Mouse (Mus musculus) liver, embryonic 14.5 days (tissue): ENCODE results near the gene Tomm40. TPM values are rescaled to one million over a fixed set of nuclear protein-coding genes. Genes with fewer than 3 reads are reported as not detected.
A peak's percentile ranks its signal among the peaks of the same experiment; 100 is the strongest.

Experiments
- ATAC-seq: fragments of 200-750 bp; cut with Nextera tagmentation; 2 replicates; pipeline ENCODE4 v1.8.0; 2017; ENCODE audit warnings: moderate number of reproducible peaks, mild to moderate bottlenecking, moderate library complexity; ENCODE audit not compliant: insufficient read depth
- DNase-seq, 3 experiments: peaks; one replicate each; pipeline ENCODE4 v3.0.0-alpha.2; 2012 to 2013; ENCODE audit warnings: low read depth in 3 of 3, low spot score in 3 of 3
- H3K27ac ChIP-seq: fragments of 300-500 bp; sonication (generic); 2 replicates; pipeline ENCODE4 v1.5.1; 2014; ENCODE audit warnings: moderate library complexity, mild to moderate bottlenecking, control low read depth, inconsistent platforms
- H3K27me3 ChIP-seq: fragments of 300-500 bp; sonication (generic); 2 replicates; pipeline ENCODE4 v1.6.1; 2014; ENCODE audit warnings: mild to moderate bottlenecking, low read length, moderate library complexity; ENCODE audit not compliant: control insufficient read depth, insufficient read depth
- H3K36me3 ChIP-seq: fragments of 300-500 bp; sonication (generic); replicated peaks from 2 replicates; pipeline ENCODE4 v1.6.1; 2014; ENCODE audit warnings: low read depth; ENCODE audit not compliant: control insufficient read depth, insufficient read depth
- H3K4me1 ChIP-seq, 2 experiments: fragments of 200-500 bp in 1 of 2; fragments of 300-500 bp in 1 of 2; sonication (generic) in 1 of 2; replicated peaks; 2 replicates each; pipeline ENCODE4 v1.6.1; 2012 to 2014; ENCODE audit warnings: antibody characterized with exemption in 1 of 2, inconsistent platforms in 1 of 2, low read length in 1 of 2; ENCODE audit not compliant: control insufficient read depth in 2 of 2, insufficient read depth in 2 of 2
- H3K4me2 ChIP-seq: fragments of 300-500 bp; sonication (generic); 2 replicates; pipeline ENCODE4 v1.6.1; 2014; ENCODE audit warnings: low read depth, mild to moderate bottlenecking, control low read depth, moderate library complexity
- H3K4me3 ChIP-seq, 2 experiments: fragments of 200-500 bp in 1 of 2; fragments of 300-500 bp in 1 of 2; sonication (generic) in 1 of 2; 2 replicates each; pipeline ENCODE4 v1.5.1; 2012 to 2014; ENCODE audit warnings: low read depth in 2 of 2, low read length in 2 of 2, mild to moderate bottlenecking in 2 of 2, control low read depth in 1 of 2, inconsistent platforms in 1 of 2, moderate library complexity in 1 of 2; ENCODE audit not compliant: insufficient read depth in 1 of 2
- H3K9ac ChIP-seq: fragments of 300-500 bp; sonication (generic); replicated peaks from 2 replicates; pipeline ENCODE4 v1.6.1; 2014; ENCODE audit warnings: mild to moderate bottlenecking, control low read depth, moderate library complexity
- H3K9me3 ChIP-seq: fragments of 300-500 bp; sonication (generic); 2 replicates; pipeline ENCODE4 v1.6.1; 2016; ENCODE audit warnings: low read length, mixed read lengths; ENCODE audit not compliant: control insufficient read depth
- CTCF ChIP-seq: IDR thresholded peaks from 2 replicates; pipeline ENCODE4 v1.5.1; 2016; ENCODE audit warnings: antibody characterized with exemption, low read depth, control low read depth
- EP300 ChIP-seq: IDR thresholded peaks from 2 replicates; pipeline ENCODE4 v1.6.1; 2016; ENCODE audit warnings: antibody characterized with exemption, low read depth
- WGBS: fragments of 180-500 bp; shearing (Covaris S2); extraction: QIAGEN DNeasy Blood & Tissue Kit; methylation state at CpG from one replicate; pipeline ENCODE4 v1.1.7; 2014; ENCODE audit not compliant: insufficient replicate concordance; 5-methylcytosine and 5-hydroxymethylcytosine counted together
- polyA plus RNA-seq, 2 experiments: library from polyadenylated mRNA; depleted of rRNA in 1 of 2; stranded (reverse) in 1 of 2; unstranded in 1 of 2; fragments of >200 nt; fragmentation: Nextera tagmentation in 1 of 2; extraction: Ambion mirVana in 1 of 2; gene quantifications; 2 replicates each; pipeline versions ENCODE4 v1.2.1 to v1.2.3; 2012 to 2014

Tomm40 gene
- polyA plus RNA-seq, 2 experiments = 57.3 to 58.2 TPM

DNA sequence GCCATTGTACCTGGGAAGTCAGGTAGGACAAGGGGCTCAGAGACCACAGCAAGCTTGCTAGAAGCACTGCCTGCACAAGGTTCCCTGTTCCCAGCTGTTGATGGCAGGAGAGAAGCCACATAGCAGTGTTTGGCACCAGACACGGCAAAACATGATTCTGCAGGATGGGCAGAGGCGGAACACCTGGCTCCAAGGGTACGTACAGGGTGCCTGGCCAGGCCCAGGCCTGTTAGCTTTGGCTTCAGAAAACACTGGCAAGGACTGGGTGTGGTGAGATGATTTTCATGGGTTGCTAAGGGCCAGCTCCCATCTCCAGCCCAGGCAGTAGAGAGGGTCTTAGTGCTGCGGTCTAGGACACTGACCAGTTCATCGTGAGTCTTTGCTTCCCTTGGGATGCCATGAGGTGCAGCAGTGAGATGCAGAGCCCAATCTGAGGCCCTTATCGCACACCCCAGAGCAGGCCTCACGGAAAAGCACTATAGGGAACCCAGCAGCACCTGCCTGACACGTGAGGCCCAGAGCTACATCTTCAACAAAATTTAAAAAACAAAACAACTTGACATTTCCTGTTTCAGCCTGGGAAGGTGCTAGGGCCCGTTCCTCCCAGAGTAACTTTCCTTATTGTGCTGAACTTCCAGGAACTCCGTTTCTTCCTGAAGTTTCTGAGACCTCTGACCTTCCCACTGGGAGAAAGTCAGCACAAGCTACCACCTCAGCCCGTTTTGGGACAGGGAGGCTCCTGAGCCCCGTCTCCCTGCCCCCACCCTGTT lies 14.8 kb downstream of the Tomm40 start:
- Histone ChIP-seq H3K27ac (no peak overlapping the region; the same call in 1 of the 2 replicates), H3K36me3 (peaks cover 11% of the 10 kb centered on the region), H3K4me2 (peak overlapping the region; percentile 16; the same call in 1 of the 2 replicates), H3K4me1 (peaks cover 8 to 29% of the 10 kb centered on the region in 2 experiments), H3K9ac (no peak overlapping the region), H3K4me3 (no peak overlapping the region), H3K27me3 (no peaks in the 10 kb centered on the region), H3K9me3 (no peaks in the 10 kb centered on the region)
- TF ChIP-seq EP300 (no peak), CTCF (no peak)
- WGBS = 48% methylated on average over 12 of the region's 12 CpGs
- DNase-seq = no peak
- ATAC-seq = peak; percentile 17; the same call in 1 of the 2 replicates

DNA sequence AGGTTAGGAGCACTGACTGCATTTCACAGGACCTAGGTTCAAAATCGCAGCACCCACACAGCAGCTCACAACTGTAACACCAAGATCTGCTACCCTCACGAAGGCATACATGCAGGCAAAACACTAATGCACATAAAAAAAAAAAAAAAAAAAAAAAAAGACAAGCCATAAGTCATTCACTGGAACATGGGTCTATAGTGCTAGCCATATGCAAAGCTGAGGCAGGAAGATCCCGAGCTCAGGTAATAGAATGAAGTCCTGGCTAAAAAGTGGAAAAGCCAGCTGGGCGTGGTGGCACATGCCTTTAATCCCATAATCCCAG lies 15.4 kb downstream of the Tomm40 start:
- H3K9me3 ChIP-seq = no peaks in the 10 kb centered on the region

DNA sequence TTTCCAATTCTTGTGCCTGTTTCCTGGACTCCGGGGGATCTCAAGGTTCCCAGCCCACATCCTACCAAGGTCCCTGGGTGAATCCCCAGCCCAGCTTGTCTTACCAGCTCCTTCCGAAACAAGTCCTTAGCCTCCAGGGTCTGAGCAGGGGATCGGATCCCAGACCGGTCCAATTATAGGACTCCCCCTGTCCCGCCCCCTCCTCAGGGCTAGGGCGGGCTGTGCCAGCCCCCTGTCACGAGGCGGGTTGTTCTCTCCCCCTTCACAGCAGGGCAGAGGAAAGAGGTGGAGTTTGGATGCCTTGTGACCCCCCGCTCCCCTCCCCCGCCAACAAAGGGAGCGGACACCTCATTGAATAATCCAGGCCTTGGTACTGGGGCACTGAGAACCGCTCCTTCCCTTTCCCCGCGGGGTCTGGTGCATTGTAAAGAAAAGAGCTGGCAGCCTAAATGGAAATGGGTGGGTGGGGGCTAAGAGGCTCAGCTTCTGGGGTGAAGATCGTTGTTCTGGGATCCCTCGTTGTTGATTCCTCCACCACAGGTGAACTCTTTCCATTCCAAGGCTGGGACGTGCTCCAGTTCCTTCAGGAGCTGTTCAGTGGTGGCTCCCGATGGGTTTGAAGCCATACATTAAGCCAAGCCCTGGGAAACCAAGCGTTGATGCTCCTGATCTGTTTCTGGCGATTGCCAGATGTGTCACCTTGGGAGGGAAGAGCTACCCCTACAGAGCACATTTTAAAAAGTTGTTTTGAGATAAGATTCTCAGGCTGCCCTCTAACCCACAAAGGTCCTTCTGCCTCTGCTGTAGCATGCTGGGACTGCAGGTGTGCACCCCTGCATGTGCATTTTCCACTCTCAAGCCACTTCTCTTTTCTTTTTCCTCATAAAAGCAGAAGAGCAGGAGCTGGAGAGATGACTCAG lies 16.1 kb downstream of the Tomm40 start, which contains the start of gene Apoe:
Gene Apoe (minus strand): TSS at position 282 of the 920 bp plus-strand sequence.
- Histone ChIP-seq H3K9me3 (no peaks in the 10 kb centered on the region), H3K36me3 (peaks cover 11% of the 10 kb centered on the region), H3K9ac (peak within 1 kb of the TSS; percentile 45), H3K4me2 (peak within 1 kb of the TSS; percentile 52), H3K4me1 (peaks cover 20 to 42% of the 10 kb centered on the region in 2 experiments), H3K27me3 (no peaks in the 10 kb centered on the region), H3K27ac (peak within 1 kb of the TSS; percentile 7; the same call in 1 of the 2 replicates), H3K4me3 (peak within 1 kb of the TSS; percentile 54 to 66)
- WGBS = 2% methylated on average over 20 of the region's 20 CpGs
- no peak for DNase-seq
- ATAC-seq = peak; percentile 52
- no peak for TF ChIP-seq EP300
- no peak; the same call in 1 of the 2 replicates for TF ChIP-seq CTCF

More for the DNA sequence above, 15.4 kb downstream of the Tomm40 start:
- H3K27me3 ChIP-seq = no peaks in the 10 kb centered on the region
- no peak overlapping the region for H3K9ac ChIP-seq
- TF ChIP-seq CTCF (no peak), EP300 (no peak)
- peaks cover 11% of the 10 kb centered on the region for H3K36me3 ChIP-seq
- WGBS = 42% methylated on average over 4 of the region's 4 CpGs
- no peak overlapping the region for H3K4me3 ChIP-seq
- peaks cover 15 to 36% of the 10 kb centered on the region in 2 experiments for H3K4me1 ChIP-seq
- H3K4me2 ChIP-seq = no peak overlapping the region
- no peak for ATAC-seq
- no peak for DNase-seq
- H3K27ac ChIP-seq = no peak overlapping the region

DNA sequence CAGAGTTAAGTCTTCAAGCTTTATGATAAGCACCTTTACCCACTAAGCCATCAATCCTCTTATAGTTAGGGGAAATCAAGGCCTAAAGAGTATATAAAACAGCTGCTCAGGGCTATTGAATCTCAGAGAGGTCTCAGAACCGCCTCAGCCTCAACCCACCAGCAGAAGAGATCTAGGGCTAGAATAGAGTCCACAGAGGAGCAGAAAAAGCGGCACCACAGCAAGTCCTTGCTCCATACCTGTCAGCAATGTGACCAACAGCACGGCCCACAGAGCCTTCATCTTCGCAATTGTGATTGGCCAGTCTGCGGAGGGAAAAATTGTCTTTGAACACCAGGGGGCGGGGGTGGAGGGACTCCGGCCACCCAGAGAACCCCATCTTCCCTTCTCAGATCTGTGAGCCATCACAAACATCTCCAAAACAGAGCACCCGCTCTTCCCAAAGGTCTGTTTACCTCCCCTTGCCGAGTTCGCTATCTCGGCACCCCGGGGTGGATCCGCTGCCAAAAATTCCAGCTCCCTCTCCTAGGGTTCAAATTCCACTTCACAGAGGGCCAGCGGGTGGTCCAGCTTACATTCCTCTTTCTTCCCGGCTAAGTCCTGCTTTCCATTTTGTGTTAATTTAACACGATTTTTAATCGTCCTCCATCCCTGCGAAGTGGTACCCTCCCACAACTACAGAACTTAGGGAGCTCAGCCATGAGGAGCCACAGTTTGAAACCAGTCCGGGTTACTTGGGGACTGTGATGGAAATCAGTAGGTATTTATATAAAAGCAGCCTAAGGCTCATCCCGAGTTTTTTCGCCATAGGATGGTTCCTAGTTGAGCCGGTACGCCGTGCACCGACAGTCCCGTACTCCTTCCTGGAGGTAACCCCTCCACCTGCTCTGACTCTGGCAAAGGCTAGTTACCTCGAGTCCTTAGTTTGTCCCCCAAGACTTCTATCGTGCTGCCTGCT lies 17.0 kb downstream of the Tomm40 start:
- peak overlapping the region; percentile 52 for H3K4me2 ChIP-seq
- WGBS = 2% methylated on average over 28 of the region's 28 CpGs
- H3K27ac ChIP-seq = no peak overlapping the region
- H3K36me3 ChIP-seq = peaks cover 11% of the 10 kb centered on the region
- ATAC-seq = no peak
- no peaks in the 10 kb centered on the region for H3K9me3 ChIP-seq
- H3K4me1 ChIP-seq = peaks cover 20 to 49% of the 10 kb centered on the region in 2 experiments
- H3K4me3 ChIP-seq = peak overlapping the region; percentile 54 to 66
- no peaks in the 10 kb centered on the region for H3K27me3 ChIP-seq
- no peak for DNase-seq
- peak overlapping the region; percentile 45 for H3K9ac ChIP-seq
- peak; percentile 52; the same call in 1 of the 2 replicates for TF ChIP-seq CTCF
- TF ChIP-seq EP300 = no peak
